Mouse (Mus musculus) right cerebral cortex, adult 18-20 months (tissue): ENCODE data around the gene Klhl36.

Source experiments
- DNase-seq: peaks from one replicate; pipeline ENCODE4 v3.0.0; 2022; ENCODE audit warnings: mixed read lengths

Klhl36 gene

DNA sequence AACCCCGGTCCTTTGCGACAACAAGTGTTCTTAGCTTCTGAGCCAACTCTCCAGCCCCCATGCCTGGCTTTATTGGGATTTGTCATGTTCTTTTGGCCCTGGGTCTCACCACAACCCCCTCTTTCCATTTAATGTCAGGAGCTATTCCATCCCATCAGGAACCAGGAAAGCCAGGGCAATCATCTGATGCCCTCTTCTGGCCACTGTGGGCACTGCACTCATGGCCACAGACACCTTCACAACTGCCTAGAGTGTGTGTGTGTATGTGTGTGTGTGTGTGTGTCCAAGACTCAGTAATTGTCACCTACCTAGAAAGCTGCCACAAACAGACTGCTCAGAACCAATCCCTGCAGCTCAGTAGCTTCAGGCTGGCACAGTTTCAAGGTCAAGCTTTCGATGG lies 25.1 kb downstream of the Klhl36 start:
- DNase-seq: no peak

DNA sequence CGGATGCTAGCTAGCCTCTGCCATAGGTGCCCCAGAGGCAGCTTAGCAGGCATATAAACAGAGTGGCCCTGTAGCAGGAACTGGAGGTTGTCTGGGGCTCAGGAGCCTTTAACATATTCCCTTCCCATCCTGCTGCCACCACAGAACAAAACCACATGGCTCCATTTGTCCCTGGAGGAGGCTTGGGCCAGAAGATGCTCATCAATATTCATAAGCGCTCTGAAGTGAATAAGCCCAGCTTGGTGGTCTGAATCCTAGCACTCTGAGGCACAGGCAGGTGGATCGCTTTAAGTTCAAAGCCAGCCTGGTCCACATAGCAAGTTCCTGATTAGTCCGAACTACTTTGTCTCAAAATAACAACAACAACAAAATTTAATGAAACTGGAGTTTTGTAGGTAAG lies 25.9 kb downstream of the Klhl36 start:
- no peak for DNase-seq

DNA sequence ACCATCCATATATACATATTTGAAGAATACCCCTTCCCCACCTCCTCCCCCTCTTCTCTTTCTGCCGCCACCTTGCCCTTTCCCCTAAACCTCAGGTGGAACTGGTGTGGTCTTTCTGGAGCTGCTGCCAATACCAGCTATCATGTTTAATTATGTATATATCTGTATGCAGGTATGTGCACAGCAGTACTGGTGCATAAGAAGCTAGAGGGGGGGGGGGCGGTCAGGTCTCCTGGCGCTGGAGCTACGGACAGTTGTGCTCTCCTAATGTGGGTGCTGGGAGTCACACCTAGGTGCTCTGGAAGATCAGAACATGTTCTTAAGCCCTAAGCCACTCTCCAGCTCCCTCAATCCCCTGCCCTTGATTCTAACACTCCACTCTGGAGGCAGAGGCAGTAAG lies 35.0 kb downstream of the Klhl36 start:
- no peak for DNase-seq

DNA sequence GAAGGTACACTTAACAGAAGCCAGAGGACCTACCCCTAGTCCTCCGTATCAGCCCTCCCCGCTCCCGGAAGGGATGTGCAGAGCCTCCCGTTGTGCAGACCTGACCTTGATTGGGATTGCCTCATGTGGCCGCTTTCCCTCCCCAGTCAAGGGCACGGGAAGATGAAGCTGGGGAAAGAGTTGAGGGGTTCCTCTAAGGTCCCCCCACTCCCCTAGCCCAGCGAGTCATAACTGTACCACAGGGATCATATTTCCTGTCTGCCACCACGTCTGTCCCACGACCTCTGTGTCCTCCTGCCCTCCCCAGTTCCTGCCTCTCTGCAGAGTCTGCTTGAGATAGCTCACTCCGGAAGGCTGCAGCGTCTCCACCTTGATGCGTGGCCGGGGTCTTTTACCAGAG lies 35.9 kb downstream of the Klhl36 start:
- no peak for DNase-seq

DNA sequence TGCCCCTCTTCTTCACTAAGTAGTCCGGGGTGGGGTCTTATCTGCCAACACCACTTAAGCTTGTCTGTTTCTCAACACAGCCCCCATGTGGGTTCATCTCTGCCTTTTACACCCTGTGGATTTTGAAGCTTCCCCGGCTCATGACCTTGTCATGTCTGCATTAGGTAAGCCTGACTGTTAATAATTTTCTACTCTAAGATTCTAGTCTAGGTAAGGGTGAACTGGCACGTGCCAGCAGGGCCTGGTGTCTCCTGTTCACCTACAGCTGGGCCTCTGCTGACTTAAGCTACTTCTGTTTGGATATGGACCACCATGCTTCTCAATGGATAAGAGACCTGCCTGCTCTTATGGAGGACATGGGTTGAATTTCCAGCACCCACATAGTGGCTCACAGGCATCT lies 39.3 kb downstream of the Klhl36 start:
- no peak for DNase-seq

DNA sequence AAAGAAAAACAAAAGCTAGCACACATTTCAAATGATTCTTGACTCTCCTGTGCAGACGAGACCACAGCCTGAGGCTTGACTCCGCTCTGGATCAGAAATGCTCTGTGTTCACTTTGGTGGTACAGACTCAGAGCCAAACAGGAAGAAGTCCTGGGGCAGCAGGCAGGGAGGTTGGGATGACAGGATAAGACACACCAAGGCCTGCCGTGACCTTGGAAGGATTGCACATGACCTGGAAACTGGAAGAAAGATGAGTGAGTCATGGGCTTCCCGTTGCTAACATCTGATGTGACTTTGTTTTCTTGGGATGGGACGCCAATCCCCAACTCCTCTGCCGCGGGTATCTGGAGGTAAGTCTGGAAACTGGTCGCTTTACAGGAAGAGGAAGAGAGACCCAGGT lies 39.9 kb downstream of the Klhl36 start:
- DNase-seq: no peak

DNA sequence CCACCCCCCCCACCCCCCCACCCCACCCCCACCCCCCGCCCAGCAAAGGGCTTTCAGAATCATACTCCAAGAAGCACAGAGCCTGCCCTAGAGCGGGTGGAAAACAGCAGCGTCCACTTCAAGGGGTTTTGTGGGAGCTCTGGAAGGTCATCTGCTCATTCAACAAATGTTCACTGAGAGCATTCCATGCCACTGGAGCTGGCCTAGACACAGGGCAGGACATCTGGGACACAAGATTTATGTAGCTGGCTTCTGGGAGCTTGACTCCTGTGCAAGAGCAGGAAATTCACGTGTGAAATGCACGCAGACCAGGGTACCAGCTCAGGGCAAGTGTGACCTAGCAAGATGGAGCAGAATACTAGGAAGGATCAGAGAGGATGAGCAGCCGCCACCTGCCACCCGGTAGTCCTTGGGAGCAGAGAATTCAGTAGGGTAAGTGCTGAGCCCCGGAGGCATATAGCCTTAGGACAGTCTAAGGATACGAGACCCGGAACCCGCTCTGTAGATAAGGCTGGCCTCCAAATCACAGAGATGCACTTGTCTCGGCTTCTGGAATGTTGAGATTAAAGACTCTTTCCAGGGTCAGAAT lies 42.4 kb downstream of the Klhl36 start:
- DNase-seq: no peak

DNA sequence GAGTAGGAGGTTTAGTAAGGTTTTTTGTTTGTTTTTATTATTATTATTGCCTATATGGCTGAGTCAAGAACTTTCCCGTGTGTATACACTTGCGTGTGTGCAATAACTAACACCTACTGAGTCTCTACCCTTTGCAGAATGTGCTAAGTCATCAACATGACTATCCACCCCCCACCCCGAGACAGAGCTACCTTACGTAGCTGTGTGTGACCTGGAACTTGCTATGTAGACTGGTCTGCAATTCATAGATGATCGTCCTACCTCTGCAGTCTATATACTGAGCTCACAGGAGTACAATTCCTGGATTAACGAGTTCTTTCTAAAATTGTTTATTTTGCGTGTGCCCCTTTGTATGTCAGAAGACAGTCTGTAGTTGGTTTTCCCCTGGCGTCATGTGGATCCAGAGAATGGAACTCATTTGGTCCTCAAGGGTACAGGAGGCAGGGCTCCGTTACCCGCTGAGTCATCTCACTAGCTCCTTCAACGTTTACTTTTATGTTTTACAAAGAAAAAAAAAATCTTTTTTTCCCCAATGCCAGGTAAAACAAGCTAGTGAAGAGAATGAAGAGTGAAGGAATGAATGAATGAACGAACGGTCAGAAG lies 48.0 kb downstream of the Klhl36 start, which contains the start of gene Usp10:
TSS of gene Usp10 (plus strand) at position 417 of the 603 bp plus-strand sequence.
- DNase-seq: peak; percentile 25

GRCm38 (mm10) chr8:119910547-119911257 lies 48.6 kb downstream of the Klhl36 start, which contains the start of gene Gm20388:
Gm20388 (plus strand) TSS chr8:119910841.
- DNase-seq: peak; percentile 91

GRCm38 (mm10) chr8:119911258-119911962 lies 49.3 kb downstream of the Klhl36 start:
- no peak for DNase-seq

- DNase-seq: no peak
These were observed 50.6 kb downstream of the Klhl36 start for GRCm38 (mm10) chr8:119912643-119913042.

DNA sequence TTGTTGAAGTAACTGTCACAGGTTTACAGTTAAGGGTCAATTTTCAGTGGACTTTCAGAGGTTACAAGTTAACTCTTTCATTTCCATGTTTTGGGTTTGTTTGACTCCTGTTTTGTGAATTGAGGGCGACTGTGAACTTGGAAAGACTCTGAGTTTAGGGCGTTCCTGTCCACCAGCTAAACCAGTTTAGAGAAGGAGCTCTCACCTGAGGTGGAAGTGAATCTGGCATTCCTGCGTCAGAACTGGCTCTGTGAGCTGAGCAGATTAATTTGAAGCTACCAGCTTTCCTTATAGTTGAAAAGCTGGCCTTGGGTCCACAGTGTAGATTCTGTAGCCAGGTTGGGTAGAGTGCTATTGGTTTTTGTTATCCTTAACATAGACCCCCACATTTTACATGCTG lies 51.1 kb downstream of the Klhl36 start:
- no peak for DNase-seq

- DNase-seq: no peak
These were observed 52.1 kb downstream of the Klhl36 start for GRCm38 (mm10) chr8:119914161-119914560.

DNA sequence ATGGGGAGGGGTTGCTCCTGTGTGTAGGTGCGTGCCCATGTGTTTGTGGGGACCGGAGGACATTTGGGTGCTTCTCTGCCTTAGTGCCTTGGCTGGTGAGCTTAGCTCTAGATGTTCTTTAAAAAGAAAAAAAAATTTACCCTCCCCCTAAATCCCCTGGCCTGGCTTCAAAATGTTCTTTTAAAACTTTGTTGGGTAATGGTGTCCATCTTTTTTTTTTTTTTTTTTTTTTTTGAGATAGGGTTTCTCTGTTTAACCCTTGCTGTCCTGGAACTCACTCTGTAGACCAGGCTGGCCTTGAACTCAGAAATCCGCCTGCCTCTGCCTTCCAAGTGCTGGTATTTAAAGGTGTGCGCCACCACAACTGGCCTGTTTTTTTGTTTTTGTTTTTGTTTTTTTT lies 53.2 kb downstream of the Klhl36 start:
- no peak for DNase-seq

DNA sequence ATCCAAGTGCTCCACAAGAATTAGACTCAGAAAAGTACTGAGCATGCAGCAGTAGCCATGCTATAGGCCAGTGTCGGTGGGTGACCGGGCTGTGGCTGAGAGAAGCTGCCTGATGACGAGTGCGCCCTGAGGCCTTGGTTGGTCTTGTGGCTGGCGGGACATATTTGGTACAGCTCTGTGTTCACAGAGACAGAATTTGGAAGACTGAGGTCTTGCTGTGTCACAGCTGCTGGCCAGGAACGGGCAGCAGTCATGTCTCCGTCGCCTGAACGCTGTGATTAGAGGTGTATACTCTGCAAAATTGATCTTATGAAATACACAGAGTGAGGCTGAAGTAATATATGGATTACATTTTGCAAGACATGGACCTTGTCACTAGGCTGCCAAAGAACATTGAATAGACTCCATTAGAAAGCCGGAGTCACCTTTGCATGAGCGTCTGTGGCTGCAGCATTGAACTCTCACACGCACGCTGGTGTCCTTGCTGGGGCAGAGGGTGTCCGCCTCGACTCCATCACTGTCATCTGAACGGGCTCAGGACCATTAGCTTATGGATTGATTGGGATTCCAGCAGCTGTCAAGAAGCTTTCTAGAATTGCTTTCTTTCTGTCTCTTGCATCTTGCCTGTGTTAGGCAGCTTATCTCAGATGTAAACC lies 54.3 kb downstream of the Klhl36 start:
- DNase-seq: no peak

GRCm38 (mm10) chr8:119917415-119917814 lies 55.3 kb downstream of the Klhl36 start:
- DNase-seq: no peak

GRCm38 (mm10) chr8:119918155-119918567 lies 56.1 kb downstream of the Klhl36 start:
- DNase-seq: no peak

GRCm38 (mm10) chr8:119923259-119923658 lies 61.2 kb downstream of the Klhl36 start:
- no peak for DNase-seq

GRCm38 (mm10) chr8:119925428-119925827 lies 63.4 kb downstream of the Klhl36 start:
- no peak for DNase-seq

GRCm38 (mm10) chr8:119926474-119926873 lies 64.4 kb downstream of the Klhl36 start:
- DNase-seq: no peak
